Mouse (Mus musculus) embryonic fibroblast, embryonic 13.5 days (primary cell): ENCODE data around the gene Gm6588. TPM values are rescaled to one million over a fixed set of nuclear protein-coding genes. Genes with fewer than 3 reads are reported as not detected.
"Not testable (repeated sequence)": the region's sequence is repeated elsewhere in the genome, so short reads cannot be mapped to it uniquely, and the experiment has no call there.

ENCODE experiments used
- H3K27ac ChIP-seq: 2 replicates; pipeline ENCODE4 v1.5.1; 2012; ENCODE audit warnings: low read length, control low read depth, inconsistent platforms; ENCODE audit not compliant: insufficient read depth
- H3K4me1 ChIP-seq: 2 replicates; pipeline ENCODE4 v1.6.1; 2011; ENCODE audit warnings: low read length; ENCODE audit not compliant: control insufficient read depth, insufficient read depth
- H3K4me3 ChIP-seq: 2 replicates; pipeline ENCODE4 v1.5.1; 2011; ENCODE audit warnings: mild to moderate bottlenecking, control low read depth, low read length; ENCODE audit not compliant: insufficient read depth
- CTCF ChIP-seq: IDR thresholded peaks from 2 replicates; pipeline ENCODE4 v1.5.1; 2011; ENCODE audit warnings: mild to moderate bottlenecking, control low read depth, low read length, moderate library complexity, borderline replicate concordance; ENCODE audit not compliant: insufficient read depth
- POLR2A ChIP-seq: IDR thresholded peaks from 2 replicates; pipeline ENCODE4 v1.6.1; 2011; ENCODE audit warnings: low read depth, mild to moderate bottlenecking, control low read depth, low read length, moderate library complexity
- polyA plus RNA-seq: library from polyadenylated mRNA; stranded (reverse); fragments of >200 nt; gene quantifications from 2 replicates; pipeline ENCODE4 v1.2.4, GENCODE M21; 2011; ENCODE audit warnings: low read depth; ENCODE audit not compliant: missing spikeins, insufficient read length

Gene Gm6588
- not detected in 2 replicates for polyA plus RNA-seq

GRCm38 (mm10) chr5:112448747-112449440 lies at the start of gene Gm6588:
TSS of gene Gm6588 (plus strand) at chr5:112449426.
- no peak within 1 kb of the TSS for H3K27ac ChIP-seq
- TF ChIP-seq CTCF, result no peak
- TF ChIP-seq POLR2A, result no peak
- no peaks in the 10 kb centered on the region for H3K4me1 ChIP-seq
- H3K4me3 ChIP-seq, result no peak within 1 kb of the TSS

DNA sequence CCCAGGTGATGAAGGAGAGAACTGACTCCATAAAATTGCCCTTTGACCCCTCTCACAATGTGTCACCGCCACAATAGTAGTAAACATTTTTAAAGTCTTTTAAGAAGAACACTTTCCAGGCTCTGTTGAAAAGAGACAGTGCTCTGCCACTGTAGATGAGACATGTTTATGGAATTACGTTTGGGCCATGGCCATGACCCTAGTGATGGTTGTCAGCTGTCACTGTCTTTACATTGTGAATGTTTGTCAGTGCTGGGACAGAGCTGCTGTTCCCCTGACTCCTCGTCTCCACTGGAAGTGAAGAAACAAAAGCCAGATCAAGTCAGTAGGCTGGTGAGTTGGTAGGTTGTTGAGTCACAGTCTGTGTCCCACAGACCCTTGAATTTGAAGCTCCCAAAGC lies 46.8 kb upstream of the Gm6588 start:
- Histone ChIP-seq H3K4me1 (no peaks in the 10 kb centered on the region), H3K27ac (no peak overlapping the region), H3K4me3 (no peak overlapping the region)
- TF ChIP-seq CTCF, result no peak
- no peak for TF ChIP-seq POLR2A

DNA sequence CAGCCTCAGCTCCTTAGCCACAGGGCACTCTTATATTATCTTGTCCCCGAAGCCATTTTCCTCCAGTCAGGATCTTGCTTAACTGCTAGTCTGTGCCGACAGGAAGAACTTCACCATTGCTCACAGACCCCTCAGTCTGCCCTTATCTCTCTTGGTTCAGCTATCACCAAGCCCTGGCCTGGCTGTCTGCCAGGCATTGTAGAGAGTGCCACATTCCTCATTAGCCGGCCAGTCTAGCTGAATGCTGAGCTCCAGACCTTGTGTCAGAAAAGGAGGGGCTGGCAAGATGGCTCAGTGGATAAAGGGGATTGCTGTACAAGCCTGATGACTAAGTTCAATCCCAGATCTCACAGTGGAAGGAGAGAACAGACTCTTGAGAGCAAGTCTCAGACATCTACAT lies 43.2 kb upstream of the Gm6588 start:
- H3K4me3 ChIP-seq, result no peak overlapping the region
- H3K4me1 ChIP-seq, result no peaks in the 10 kb centered on the region
- TF ChIP-seq POLR2A (no peak), CTCF (no peak)
- H3K27ac ChIP-seq, result no peak overlapping the region

GRCm38 (mm10) chr5:112409274-112409673 lies 40.0 kb upstream of the Gm6588 start:
- no peak overlapping the region for H3K4me3 ChIP-seq
- H3K4me1 ChIP-seq, result 0 out of 2 replicates have a peak, but pooled peaks cover 4% of the 10 kb centered on the region
- H3K27ac ChIP-seq, result no peak overlapping the region
- TF ChIP-seq POLR2A (no peak), CTCF (no peak)

DNA sequence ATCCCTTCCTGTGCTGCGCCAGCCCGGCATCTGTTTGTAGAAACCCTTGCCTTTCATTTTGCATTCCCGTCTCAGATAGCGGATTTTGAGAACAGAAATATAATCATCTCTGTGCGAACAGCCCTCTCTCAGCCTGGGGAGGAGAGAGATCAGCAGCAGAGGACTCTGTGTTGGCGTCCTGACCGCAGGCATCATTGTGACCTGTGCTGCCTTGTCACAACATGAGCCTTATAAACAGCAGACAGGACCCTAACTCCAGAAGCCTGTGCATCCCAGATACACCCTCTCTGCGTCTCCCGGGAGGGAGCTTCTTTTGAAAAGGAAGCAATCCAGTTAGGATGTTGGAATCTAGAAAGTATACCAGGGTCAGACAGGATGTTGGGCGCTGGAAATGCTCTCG lies 38.2 kb upstream of the Gm6588 start:
- TF ChIP-seq POLR2A (no peak), CTCF (no peak)
- H3K4me1 ChIP-seq, result 0 out of 2 replicates have a peak, but pooled peaks cover 4% of the 10 kb centered on the region
- no peak overlapping the region for H3K4me3 ChIP-seq
- H3K27ac ChIP-seq, result no peak overlapping the region

DNA sequence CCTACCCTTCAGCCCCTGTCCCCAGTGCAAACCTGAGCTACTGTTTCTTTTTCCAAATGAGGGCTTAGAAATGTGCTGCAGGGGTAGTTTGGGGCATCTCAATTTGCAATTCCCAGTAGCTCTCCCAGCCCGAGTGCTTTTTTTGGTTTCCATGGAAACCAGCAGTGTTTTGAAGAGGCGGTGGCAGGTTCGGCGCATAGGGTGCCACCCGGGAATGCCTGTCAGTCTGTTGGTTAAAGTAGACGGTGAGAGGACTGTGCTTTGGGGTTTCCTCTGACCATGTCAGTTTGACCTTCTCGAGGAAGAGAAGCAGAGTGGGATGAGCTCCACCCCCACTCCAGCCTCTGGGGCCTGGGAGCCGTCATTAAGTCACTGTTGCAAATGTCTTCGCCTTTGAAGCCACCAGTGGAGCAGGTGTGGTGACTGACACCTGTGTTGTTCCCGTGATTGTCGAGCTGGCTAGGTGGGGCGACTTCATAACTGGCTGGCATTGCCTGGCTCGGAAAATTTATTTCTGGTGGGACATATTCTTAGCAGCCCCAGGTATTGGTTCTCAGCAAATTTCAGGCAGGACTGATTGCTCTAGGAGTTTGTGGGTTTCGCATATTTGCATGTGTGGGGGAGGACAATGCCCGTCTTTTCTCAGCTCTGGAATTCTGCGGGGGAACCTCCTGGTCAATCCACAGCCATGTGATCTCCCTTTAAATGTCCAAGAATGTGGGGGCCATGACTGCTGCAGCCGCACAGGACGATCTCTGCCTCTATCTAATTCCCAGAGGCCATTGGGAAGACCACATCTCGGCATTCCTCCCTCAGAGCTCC lies 37.5 kb upstream of the Gm6588 start:
- no peak for TF ChIP-seq POLR2A
- TF ChIP-seq CTCF, result no peak
- no peak overlapping the region for H3K27ac ChIP-seq
- H3K4me1 ChIP-seq, result 0 out of 2 replicates have a peak, but pooled peaks cover 4% of the 10 kb centered on the region
- H3K4me3 ChIP-seq, result no peak overlapping the region

DNA sequence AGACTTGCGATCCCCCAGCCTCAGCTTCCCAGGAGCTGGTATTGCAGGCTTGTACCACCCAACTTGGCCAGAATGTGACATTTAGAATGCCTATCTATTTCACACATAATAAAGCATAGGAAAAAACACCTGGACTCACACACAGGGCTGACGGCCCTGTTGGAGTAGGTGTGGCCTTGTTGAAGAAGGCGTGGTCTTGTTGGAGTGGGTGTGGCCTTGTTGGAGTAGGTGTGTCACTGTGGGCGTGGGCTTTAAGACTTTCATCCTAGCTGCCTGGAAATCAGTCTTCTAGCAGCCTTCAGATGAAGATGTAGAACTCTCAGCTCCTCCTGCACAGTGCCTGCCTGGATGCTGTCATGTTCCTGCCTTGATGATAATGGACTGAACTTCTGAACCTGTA lies 36.4 kb upstream of the Gm6588 start:
- not testable (repeated sequence) for H3K4me3 ChIP-seq, H3K4me1 ChIP-seq, H3K27ac ChIP-seq

DNA sequence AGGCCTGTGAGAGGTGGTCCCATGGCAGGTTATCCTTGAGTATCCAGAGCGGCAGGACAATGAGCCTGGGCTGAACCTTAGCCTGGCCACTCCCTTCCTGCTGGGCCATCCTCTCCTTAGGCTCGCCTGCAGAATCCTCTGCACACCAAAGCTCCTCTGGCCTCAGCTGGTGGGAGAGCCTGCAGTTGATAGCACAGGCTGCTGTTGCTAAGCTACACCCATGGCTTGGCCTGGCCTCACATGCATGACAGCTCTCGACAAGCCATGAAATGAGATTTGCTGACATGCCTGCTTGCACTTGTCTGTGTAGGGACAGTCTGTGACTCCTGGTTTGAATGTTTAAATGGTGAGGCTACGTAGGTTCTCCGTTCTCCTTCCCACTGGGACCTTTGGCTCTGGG lies 32.6 kb upstream of the Gm6588 start:
- no peak overlapping the region for H3K27ac ChIP-seq
- H3K4me1 ChIP-seq, result 0 out of 2 replicates have a peak, but pooled peaks cover under 1% of the 10 kb centered on the region
- no peak for TF ChIP-seq POLR2A
- TF ChIP-seq CTCF, result no peak
- no peak overlapping the region for H3K4me3 ChIP-seq

DNA sequence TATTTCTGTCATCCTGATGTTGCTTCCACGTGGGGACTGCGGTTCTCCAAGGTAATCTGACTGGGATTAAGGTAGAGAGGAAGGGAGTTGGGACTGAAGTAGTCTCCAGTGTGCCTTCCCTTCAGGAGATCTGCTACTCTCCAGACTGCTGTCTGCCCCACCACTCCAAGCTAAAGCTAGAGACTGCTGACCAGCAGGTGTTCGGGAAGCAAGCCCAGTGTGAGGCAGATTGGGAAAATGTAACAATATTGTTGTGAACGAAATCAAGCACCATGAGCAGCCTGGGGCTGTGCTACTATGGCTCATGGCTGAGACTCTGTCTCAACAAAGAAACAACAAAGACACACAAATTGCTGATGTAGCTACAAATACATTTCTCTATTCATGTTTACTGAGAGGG lies 31.2 kb upstream of the Gm6588 start:
- H3K4me1 ChIP-seq, result no peaks in the 10 kb centered on the region
- no peak for TF ChIP-seq CTCF
- no peak for TF ChIP-seq POLR2A
- H3K27ac ChIP-seq, result no peak overlapping the region
- H3K4me3 ChIP-seq, result no peak overlapping the region

DNA sequence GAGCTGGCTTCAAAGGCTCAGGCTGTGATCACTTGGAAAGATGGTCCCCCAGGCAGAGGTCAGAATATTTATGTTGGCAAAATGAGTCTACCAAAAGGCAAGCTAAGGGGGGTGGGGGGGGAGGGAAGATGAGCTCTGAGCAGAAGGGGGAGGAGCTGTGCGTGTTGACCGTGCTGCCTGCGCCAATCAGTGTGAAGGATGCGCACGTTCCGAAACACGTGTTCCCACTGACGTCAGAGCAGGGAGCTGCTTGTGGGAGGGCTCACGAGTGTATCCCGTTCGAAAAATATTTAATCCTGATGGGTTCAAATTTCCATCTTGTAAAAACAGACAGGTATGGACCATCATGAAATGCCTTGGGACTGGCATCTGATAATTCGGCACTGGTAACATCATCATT lies 29.7 kb upstream of the Gm6588 start:
- Histone ChIP-seq H3K27ac (no peak overlapping the region), H3K4me3 (no peak overlapping the region)
- TF ChIP-seq CTCF (no peak), POLR2A (no peak)

More for the DNA sequence above, 29.7 kb upstream of the Gm6588 start:
- no peaks in the 10 kb centered on the region for H3K4me1 ChIP-seq
